Mouse (Mus musculus) kidney, adult 2 months (tissue): ENCODE results near the gene Gm30191. TPM values are rescaled to one million over a fixed set of nuclear protein-coding genes. Genes with fewer than 3 reads are reported as not detected.

ENCODE experiments used
- DNase-seq: peaks from one replicate; pipeline ENCODE4 v3.0.0; 2021
- H3K27ac ChIP-seq: fragments of 200-500 bp; 2 replicates; pipeline ENCODE4 v1.5.1; 2012; ENCODE audit warnings: low read depth, low read length, control low read depth, inconsistent platforms; ENCODE audit not compliant: insufficient read depth
- H3K27me3 ChIP-seq: fragments of 200-500 bp; replicated peaks from 2 replicates; pipeline ENCODE4 v1.6.1; 2012; ENCODE audit warnings: mild to moderate bottlenecking, moderate library complexity, low read length, inconsistent platforms; ENCODE audit not compliant: control insufficient read depth, insufficient read depth
- H3K36me3 ChIP-seq: fragments of 200-500 bp; 2 replicates; pipeline ENCODE4 v1.6.1; 2012; ENCODE audit warnings: mild to moderate bottlenecking, moderate library complexity, low read length, inconsistent platforms; ENCODE audit not compliant: control insufficient read depth, insufficient read depth
- H3K4me1 ChIP-seq: fragments of 200-500 bp; 2 replicates; pipeline ENCODE4 v1.6.1; 2011; ENCODE audit warnings: low read length; ENCODE audit not compliant: control insufficient read depth, insufficient read depth
- H3K4me3 ChIP-seq: fragments of 200-500 bp; 2 replicates; pipeline ENCODE4 v1.5.1; 2011; ENCODE audit warnings: mild to moderate bottlenecking, low read depth, low read length, control low read depth; ENCODE audit not compliant: insufficient read depth
- CTCF ChIP-seq: fragments of 200-500 bp; conservative IDR thresholded peaks from 2 replicates; pipeline ENCODE4 v1.5.1; 2011; ENCODE audit warnings: low read depth, mild to moderate bottlenecking, control low read depth, low read length, moderate library complexity, mixed read lengths; ENCODE audit not compliant: insufficient read depth, insufficient read length
- POLR2A ChIP-seq: fragments of 200-500 bp; IDR thresholded peaks from one replicate; pipeline ENCODE4 v1.6.1; 2011; ENCODE audit warnings: low read depth, low read length, control low read depth
- WGBS: fragments of 180-500 bp; shearing (Covaris S2); methylation state at CpG from one replicate; pipeline ENCODE4 v1.1.7; 2018; 5-methylcytosine and 5-hydroxymethylcytosine counted together
- polyA plus RNA-seq: library from polyadenylated mRNA; depleted of rRNA; stranded (reverse); fragments of >200 nt; gene quantifications from 2 replicates; pipeline ENCODE4 v1.2.3, GENCODE M21; 2012

The Gm30191 gene
- polyA plus RNA-seq, 1 experiment = 0.27 TPM

- peaks cover 3% of the 10 kb centered on the region; the same call in 1 of the 2 replicates for H3K27me3 ChIP-seq
- DNase-seq = peak; percentile 63
- H3K27ac ChIP-seq = no peak overlapping the region
- H3K4me1 ChIP-seq = peaks cover 8% of the 10 kb centered on the region; the same call in 1 of the 2 replicates
- H3K4me3 ChIP-seq = no peak overlapping the region
- WGBS = 26% methylated on average over 4 of the region's 4 CpGs
- TF ChIP-seq POLR2A (no peak), CTCF (no peak)
- H3K36me3 ChIP-seq = no peaks in the 10 kb centered on the region
These were observed 479 bp upstream of the Gm30191 start for GRCm38 (mm10) chr4:134246256-134246655.

- Histone ChIP-seq H3K27me3 (peaks cover 6% of the 10 kb centered on the region), H3K4me3 (peak overlapping the region; percentile 25), H3K27ac (no peak overlapping the region), H3K36me3 (no peaks in the 10 kb centered on the region), H3K4me1 (peaks cover 11% of the 10 kb centered on the region; the same call in 1 of the 2 replicates)
- peak; percentile 72 for DNase-seq
- TF ChIP-seq CTCF = peak; percentile 62
- no peak for TF ChIP-seq POLR2A
- WGBS = 3% methylated on average over 30 of the region's 30 CpGs
These were observed 2.9 kb downstream of the Gm30191 start for GRCm38 (mm10) chr4:134249651-134250050.

GRCm38 (mm10) chr4:134250116-134250929 lies 3.6 kb downstream of the Gm30191 start:
- Histone ChIP-seq H3K27me3 (peaks cover 6% of the 10 kb centered on the region), H3K4me1 (peaks cover 14% of the 10 kb centered on the region; the same call in 1 of the 2 replicates), H3K4me3 (peak overlapping the region; percentile 25; the same call in 1 of the 2 replicates), H3K27ac (no peak overlapping the region), H3K36me3 (no peaks in the 10 kb centered on the region)
- 21% methylated on average over 27 of the region's 27 CpGs for WGBS
- TF ChIP-seq CTCF (no peak), POLR2A (no peak)
- no peak for DNase-seq

- H3K27ac ChIP-seq = no peak overlapping the region
- DNase-seq = no peak
- TF ChIP-seq CTCF = no peak
- peaks cover 10% of the 10 kb centered on the region; the same call in 1 of the 2 replicates for H3K4me1 ChIP-seq
- 20% methylated on average over 10 of the region's 10 CpGs for WGBS
- H3K36me3 ChIP-seq = no peaks in the 10 kb centered on the region
- H3K4me3 ChIP-seq = peak overlapping the region; percentile 64
- H3K27me3 ChIP-seq = peaks cover 6% of the 10 kb centered on the region
These were observed 4.2 kb downstream of the Gm30191 start for GRCm38 (mm10) chr4:134250930-134251240.

GRCm38 (mm10) chr4:134251241-134252130 lies 4.8 kb downstream of the Gm30191 start:
- Histone ChIP-seq H3K4me3 (peak overlapping the region; percentile 64), H3K36me3 (no peaks in the 10 kb centered on the region), H3K27ac (peak overlapping the region; percentile 57), H3K27me3 (peaks cover 6% of the 10 kb centered on the region), H3K4me1 (peaks cover 10% of the 10 kb centered on the region; the same call in 1 of the 2 replicates)
- TF ChIP-seq CTCF (no peak), POLR2A (no peak)
- peak; percentile 43 for DNase-seq
- WGBS = 3% methylated on average over 91 of the region's 91 CpGs

GRCm38 (mm10) chr4:134252131-134252910 lies 5.6 kb downstream of the Gm30191 start:
- peak overlapping the region; percentile 64 for H3K4me3 ChIP-seq
- peak; percentile 61 for DNase-seq
- WGBS = 29% methylated on average over 22 of the region's 22 CpGs
- H3K4me1 ChIP-seq = peaks cover 10% of the 10 kb centered on the region; the same call in 1 of the 2 replicates
- TF ChIP-seq CTCF (no peak), POLR2A (no peak)
- no peaks in the 10 kb centered on the region for H3K36me3 ChIP-seq
- H3K27ac ChIP-seq = peak overlapping the region; percentile 57
- H3K27me3 ChIP-seq = peaks cover 6% of the 10 kb centered on the region
